ENCODE assay signal across 8 mouse cellular contexts in the genomic region with DNA sequence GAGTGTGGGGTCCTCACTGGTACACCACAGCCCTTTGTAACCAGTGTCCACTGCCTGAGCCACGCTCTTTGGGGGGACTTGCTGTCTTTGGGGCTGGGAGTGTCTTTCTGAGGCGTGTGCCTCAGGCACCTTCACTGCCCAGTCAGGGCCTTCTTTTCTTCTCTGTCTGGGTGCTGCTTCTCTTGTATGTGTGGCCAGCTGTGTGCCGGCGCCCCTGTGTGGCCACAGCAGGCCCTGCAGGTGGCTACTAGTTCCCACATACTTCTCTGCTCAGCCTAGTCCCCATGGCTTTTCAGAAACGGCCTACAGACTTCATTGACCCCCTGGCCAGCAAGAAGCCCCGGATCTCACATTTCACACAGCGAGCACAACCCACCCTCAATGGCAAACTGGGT. TPM values are rescaled to one million over a fixed set of nuclear protein-coding genes. Genes with fewer than 3 reads are reported as not detected.
DNase-seq lines count a peak whose midpoint lies in the region; ATAC-seq lines count a peak whose summit lies in the region.

No protein-coding gene starts in this region.

- no peaks in the 10 kb centered on the region for H3K4me1 ChIP-seq in limb, embryonic 10.5 days
- H3K4me1 ChIP-seq in midbrain, embryonic 12.5 days = no peaks in the 10 kb centered on the region

- H3K36me3 ChIP-seq in limb, embryonic 10.5 days = peaks cover 98% of the 10 kb centered on the region
- peaks cover 93% of the 10 kb centered on the region for H3K36me3 ChIP-seq in midbrain, embryonic 12.5 days

- 48% methylated on average over 7 of the region's 7 CpGs for WGBS in limb, embryonic 10.5 days
- 35% methylated on average over 7 of the region's 7 CpGs for WGBS in midbrain, embryonic 12.5 days

- no peak overlapping the region for H3K4me3 ChIP-seq in limb, embryonic 10.5 days
- H3K4me3 ChIP-seq in midbrain, embryonic 12.5 days = no peak overlapping the region

- no peak overlapping the region for H3K9ac ChIP-seq in midbrain, embryonic 12.5 days (replicated peaks)

- peak; percentile 73 for ATAC-seq in erythroblast, adult 5-6 weeks (replicated peaks; ENCODE audit: low FRiP score, poor library complexity, severe bottlenecking)
- peak; percentile 82 to 88 for ATAC-seq in hematopoietic stem cell, adult 5-6 weeks (replicated peaks in 1 of 2; ENCODE audit: insufficient read depth in 1 of 2, low FRiP score in 2 of 2, low TSS enrichment in 1 of 2, low read depth in 1 of 2, poor library complexity in 2 of 2, severe bottlenecking in 2 of 2)
- peak; percentile 74 for ATAC-seq in midbrain, embryonic 12.5 days (ENCODE audit: low FRiP score, low read depth)

- intact Hi-C loops in left cerebral cortex, postnatal 14 days (cut with DNase I) = no loop called here

- H3K27me3 ChIP-seq in limb, embryonic 10.5 days (ENCODE audit: low read depth, poor library complexity, severe bottlenecking) = no peaks in the 10 kb centered on the region
- H3K27me3 ChIP-seq in midbrain, embryonic 12.5 days = no peaks in the 10 kb centered on the region

- no peak overlapping the region for H3K27ac ChIP-seq in limb, embryonic 10.5 days
- H3K27ac ChIP-seq in midbrain, embryonic 12.5 days (replicated peaks) = no peak overlapping the region

- H3K4me2 ChIP-seq in midbrain, embryonic 12.5 days (replicated peaks) = no peak overlapping the region

- H3K9me3 ChIP-seq in limb, embryonic 10.5 days (replicated peaks) = no peaks in the 10 kb centered on the region
- no peaks in the 10 kb centered on the region for H3K9me3 ChIP-seq in midbrain, embryonic 12.5 days

- peak; percentile 69 to 77 for DNase-seq in left cerebral cortex, postnatal 14 days (ENCODE audit: low spot score in 2 of 2)
- no peak for DNase-seq in left cerebral cortex, adult 11 months (ENCODE audit: low spot score)
- peak; percentile 78 for DNase-seq in ZHBTc4 (ENCODE audit: low read depth, low spot score)
- peak; percentile 61 for DNase-seq in limb, embryonic 10.5 days (ENCODE audit: low spot score)
- DNase-seq in thymus, postnatal 25 days = peak; percentile 64

RNA-seq across cellular contexts. Expression of gene Isyna1, which starts 8.9 kb away (rescaled TPM):
- 10 to 100 TPM; 47.5 to 51.0 TPM for total RNA-seq in left cerebral cortex, postnatal 14 days (2021)
- total RNA-seq in erythroblast, adult 5-6 weeks (2015; ENCODE audit: low replicate concordance) = 3.8 and 6.1 TPM in 2 replicates
- 1.4 and 7.7 TPM in 2 replicates for total RNA-seq in erythroblast, adult 5-6 weeks (2017; ENCODE audit: low replicate concordance)
- 20.4 and 26.0 TPM in 2 replicates for total RNA-seq in hematopoietic stem cell, adult 5-6 weeks (2017)
- polyA plus RNA-seq in limb, embryonic 10.5 days (2016; fragmentation: Nextera tagmentation; extraction: Ambion mirVana) = 214 and 225 TPM in 2 replicates
- 107 and 112 TPM in 2 replicates for polyA plus RNA-seq in midbrain, embryonic 12.5 days (2016; fragmentation: Nextera tagmentation; extraction: Ambion mirVana)

RNA-seq across cellular contexts. Expression of gene Ssbp4, which starts 23.4 kb away (rescaled TPM):
- total RNA-seq in left cerebral cortex, postnatal 14 days (2021) = 100 to 1,000 TPM; 270 to 302 TPM
- 6.3 and 10.9 TPM in 2 replicates for total RNA-seq in erythroblast, adult 5-6 weeks (2015; ENCODE audit: low replicate concordance)
- total RNA-seq in erythroblast, adult 5-6 weeks (2017; ENCODE audit: low replicate concordance) = 6.3 and 13.8 TPM in 2 replicates
- 24.8 and 88.6 TPM in 2 replicates for total RNA-seq in hematopoietic stem cell, adult 5-6 weeks (2017)
- 164 and 182 TPM in 2 replicates for polyA plus RNA-seq in limb, embryonic 10.5 days (2016; fragmentation: Nextera tagmentation; extraction: Ambion mirVana)
- polyA plus RNA-seq in midbrain, embryonic 12.5 days (2016; fragmentation: Nextera tagmentation; extraction: Ambion mirVana) = 115 and 118 TPM in 2 replicates

RNA-seq across cellular contexts. Expression of gene Lrrc25, which starts 30.7 kb away (rescaled TPM):
- under 1 TPM; 0.90 to 0.97 TPM for total RNA-seq in left cerebral cortex, postnatal 14 days (2021)
- total RNA-seq in erythroblast, adult 5-6 weeks (2015; ENCODE audit: low replicate concordance) = 5.4 and 9.0 TPM in 2 replicates
- total RNA-seq in erythroblast, adult 5-6 weeks (2017; ENCODE audit: low replicate concordance) = 0.98 and 2.3 TPM in 2 replicates
- 1.7 and 2.3 TPM in 2 replicates for total RNA-seq in hematopoietic stem cell, adult 5-6 weeks (2017)
- polyA plus RNA-seq in limb, embryonic 10.5 days (2016; fragmentation: Nextera tagmentation; extraction: Ambion mirVana) = 0.38 and 0.64 TPM in 2 replicates
- 1.0 and 1.6 TPM in 2 replicates for polyA plus RNA-seq in midbrain, embryonic 12.5 days (2016; fragmentation: Nextera tagmentation; extraction: Ambion mirVana)

RNA-seq across cellular contexts. Expression of gene Ell, which starts 46.0 kb away (rescaled TPM):
- 10 to 100 TPM; 13.8 to 17.4 TPM for total RNA-seq in left cerebral cortex, postnatal 14 days (2021)
- total RNA-seq in erythroblast, adult 5-6 weeks (2015; ENCODE audit: low replicate concordance) = 2.5 and 5.2 TPM in 2 replicates
- 4.0 and 4.7 TPM in 2 replicates for total RNA-seq in erythroblast, adult 5-6 weeks (2017; ENCODE audit: low replicate concordance)
- total RNA-seq in hematopoietic stem cell, adult 5-6 weeks (2017) = 9.2 and 14.3 TPM in 2 replicates
- 20.9 and 26.1 TPM in 2 replicates for polyA plus RNA-seq in limb, embryonic 10.5 days (2016; fragmentation: Nextera tagmentation; extraction: Ambion mirVana)
- polyA plus RNA-seq in midbrain, embryonic 12.5 days (2016; fragmentation: Nextera tagmentation; extraction: Ambion mirVana) = 18.7 and 21.6 TPM in 2 replicates

RNA-seq across cellular contexts. Expression of gene Gdf15, which starts 47.0 kb away (rescaled TPM):
- total RNA-seq in left cerebral cortex, postnatal 14 days (2021) = not detected
- total RNA-seq in erythroblast, adult 5-6 weeks (2015; ENCODE audit: low replicate concordance) = not detected in 2 replicates
- total RNA-seq in erythroblast, adult 5-6 weeks (2017; ENCODE audit: low replicate concordance) = 0.60 TPM in 1 of 2 replicates, not detected in the other
- 1.7 TPM in 1 of 2 replicates, not detected in the other for total RNA-seq in hematopoietic stem cell, adult 5-6 weeks (2017)
- not detected in 2 replicates for polyA plus RNA-seq in limb, embryonic 10.5 days (2016; fragmentation: Nextera tagmentation; extraction: Ambion mirVana)
- 0.17 TPM in 1 of 2 replicates, not detected in the other for polyA plus RNA-seq in midbrain, embryonic 12.5 days (2016; fragmentation: Nextera tagmentation; extraction: Ambion mirVana)
